7 mouse cellular contexts compared by ENCODE assay signal in the genomic region with DNA sequence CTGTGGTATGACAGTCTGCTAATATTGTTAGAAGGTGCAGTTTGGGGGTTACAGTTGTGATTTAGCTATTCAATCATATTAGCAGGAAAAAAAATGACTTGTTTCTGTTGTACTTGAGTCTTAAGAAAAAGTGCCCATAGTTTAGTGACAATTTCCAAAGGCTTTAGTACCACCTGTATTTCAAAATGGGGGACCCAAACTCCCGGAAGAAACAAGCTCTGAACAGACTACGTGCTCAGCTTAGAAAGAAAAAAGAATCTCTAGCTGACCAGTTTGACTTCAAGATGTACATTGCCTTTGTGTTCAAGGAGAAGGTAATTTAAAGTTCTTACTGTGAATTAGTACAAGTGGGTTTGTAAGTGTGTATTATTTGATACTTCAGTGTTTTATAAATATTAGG. TPM values are rescaled to one million over a fixed set of nuclear protein-coding genes. Genes with fewer than 3 reads are reported as not detected.
A peak's percentile ranks its signal among the peaks of the same experiment; 100 is the strongest.
DNase-seq lines count a peak whose midpoint lies in the region; ATAC-seq lines count a peak whose summit lies in the region.

No protein-coding gene starts in this region.

- no peaks in the 10 kb centered on the region for H3K27me3 ChIP-seq in lung, embryonic 16.5 days (ENCODE audit: control insufficient read depth, insufficient read depth, low read depth, low read length)
- no peaks in the 10 kb centered on the region for H3K27me3 ChIP-seq in forebrain, embryonic 10.5 days (ENCODE audit: poor library complexity, severe bottlenecking)
- H3K27me3 ChIP-seq in limb, embryonic 11.5 days (ENCODE audit: control insufficient read depth, insufficient read depth, low read length) = no peaks in the 10 kb centered on the region
- no peaks in the 10 kb centered on the region for H3K27me3 ChIP-seq in neural tube, embryonic 15.5 days (replicated peaks)

- ATAC-seq in lung, embryonic 16.5 days (ENCODE audit: low read depth) = no peak
- ATAC-seq in limb, embryonic 11.5 days (ENCODE audit: insufficient number of reproducible peaks, low FRiP score, low TSS enrichment, low read depth) = no peak
- ATAC-seq in neural tube, embryonic 15.5 days (ENCODE audit: low FRiP score) = no peak
- ATAC-seq in erythroid progenitor cell, adult 5-6 weeks (replicated peaks; ENCODE audit: low FRiP score, poor library complexity, severe bottlenecking) = no peak

- no peaks in the 10 kb centered on the region for H3K9me3 ChIP-seq in lung, embryonic 16.5 days (ENCODE audit: control insufficient read depth, low read length)
- H3K9me3 ChIP-seq in forebrain, embryonic 10.5 days = no peaks in the 10 kb centered on the region
- no peaks in the 10 kb centered on the region for H3K9me3 ChIP-seq in limb, embryonic 11.5 days (ENCODE audit: control insufficient read depth, low read length)
- H3K9me3 ChIP-seq in neural tube, embryonic 15.5 days (replicated peaks) = no peaks in the 10 kb centered on the region

- no peak for DNase-seq in lung, postnatal 4 days
- no peak for DNase-seq in forebrain, embryonic 10.5 days (ENCODE audit: extremely low spot score, low spot score)
- DNase-seq in limb, embryonic 11.5 days (ENCODE audit: low spot score) = no peak
- no peak for DNase-seq in spleen, adult 18-20 months

- peaks cover 6% of the 10 kb centered on the region for H3K4me1 ChIP-seq in lung, embryonic 16.5 days (replicated peaks; ENCODE audit: control insufficient read depth, insufficient read depth, low read length)
- peaks cover 37% of the 10 kb centered on the region for H3K4me1 ChIP-seq in forebrain, embryonic 10.5 days
- peaks cover 5% of the 10 kb centered on the region; the same call in 1 of the 2 replicates for H3K4me1 ChIP-seq in limb, embryonic 11.5 days (ENCODE audit: control insufficient read depth, insufficient read depth, low read length)
- peaks cover 32% of the 10 kb centered on the region for H3K4me1 ChIP-seq in neural tube, embryonic 15.5 days

- H3K4me2 ChIP-seq in lung, embryonic 16.5 days (ENCODE audit: low read depth, low read length) = peak overlapping the region; percentile 69
- H3K4me2 ChIP-seq in limb, embryonic 11.5 days (ENCODE audit: low read depth, severe bottlenecking) = peak overlapping the region; percentile 91
- H3K4me2 ChIP-seq in neural tube, embryonic 15.5 days = peak overlapping the region; percentile 86

- no peak overlapping the region for H3K27ac ChIP-seq in lung, embryonic 16.5 days (ENCODE audit: low read length)
- H3K27ac ChIP-seq in forebrain, embryonic 10.5 days = no peak overlapping the region
- H3K27ac ChIP-seq in limb, embryonic 11.5 days (replicated peaks; ENCODE audit: low read depth, low read length) = no peak overlapping the region
- H3K27ac ChIP-seq in neural tube, embryonic 15.5 days (replicated peaks) = no peak overlapping the region

- H3K4me3 ChIP-seq in lung, embryonic 16.5 days (ENCODE audit: low read length) = peak overlapping the region; percentile 93
- H3K4me3 ChIP-seq in forebrain, embryonic 10.5 days = peak overlapping the region; percentile 99
- peak overlapping the region; percentile 98 for H3K4me3 ChIP-seq in limb, embryonic 11.5 days (ENCODE audit: low read depth, low read length)
- H3K4me3 ChIP-seq in neural tube, embryonic 15.5 days (replicated peaks) = peak overlapping the region; percentile 96

- H3K9ac ChIP-seq in lung, embryonic 16.5 days (ENCODE audit: low read length) = peak overlapping the region; percentile 44; the same call in 1 of the 2 replicates
- H3K9ac ChIP-seq in limb, embryonic 11.5 days (ENCODE audit: low read length) = no peak overlapping the region
- peak overlapping the region; percentile 92; the same call in 1 of the 2 replicates for H3K9ac ChIP-seq in neural tube, embryonic 15.5 days (replicated peaks)

- peaks cover 18% of the 10 kb centered on the region for H3K36me3 ChIP-seq in lung, embryonic 16.5 days (ENCODE audit: control insufficient read depth, insufficient read depth, low read length)
- peaks cover 41% of the 10 kb centered on the region for H3K36me3 ChIP-seq in forebrain, embryonic 10.5 days (replicated peaks)
- peaks cover 5% of the 10 kb centered on the region; the same call in 1 of the 2 replicates for H3K36me3 ChIP-seq in limb, embryonic 11.5 days (ENCODE audit: control insufficient read depth, insufficient read depth, low read length)
- peaks cover 14% of the 10 kb centered on the region for H3K36me3 ChIP-seq in neural tube, embryonic 15.5 days

- 7% methylated on average over 2 of the region's 2 CpGs for WGBS in lung, embryonic 16.5 days
- 51% methylated on average over 2 of the region's 2 CpGs for WGBS in forebrain, embryonic 10.5 days
- 56% methylated on average over 2 of the region's 2 CpGs for WGBS in limb, embryonic 11.5 days
- 23% methylated on average over 2 of the region's 2 CpGs for WGBS in neural tube, embryonic 15.5 days

RNA-seq across cellular contexts. Expression of gene BC005537, which starts 1.7 kb away (rescaled TPM):
- polyA plus RNA-seq in lung, embryonic 16.5 days (2015; fragmentation: Nextera tagmentation; extraction: Ambion mirVana) = 12.7 and 16.1 TPM in 2 replicates
- 11.4 TPM in 2 replicates for polyA plus RNA-seq in forebrain, embryonic 10.5 days (2016; fragmentation: Nextera tagmentation; extraction: Ambion mirVana)
- 18.4 and 20.4 TPM in 2 replicates for polyA plus RNA-seq in limb, embryonic 11.5 days (2014; fragmentation: Nextera tagmentation; extraction: Ambion mirVana)
- polyA plus RNA-seq in neural tube, embryonic 15.5 days (2015; fragmentation: Nextera tagmentation; extraction: Ambion mirVana) = 16.0 and 20.0 TPM in 2 replicates
- total RNA-seq in erythroid progenitor cell, adult 5-6 weeks (2015; ENCODE audit: low replicate concordance) = 101 and 125 TPM in 2 replicates
- 68.5 and 78.0 TPM in 2 replicates for total RNA-seq in erythroid progenitor cell, adult 5-6 weeks (2017; ENCODE audit: low replicate concordance)

RNA-seq across cellular contexts. Expression of gene Acot13, which starts 28.1 kb away (rescaled TPM):
- 68.7 and 74.2 TPM in 2 replicates for polyA plus RNA-seq in lung, embryonic 16.5 days (2015; fragmentation: Nextera tagmentation; extraction: Ambion mirVana)
- polyA plus RNA-seq in forebrain, embryonic 10.5 days (2016; fragmentation: Nextera tagmentation; extraction: Ambion mirVana) = 61.7 TPM in 2 replicates
- polyA plus RNA-seq in limb, embryonic 11.5 days (2014; fragmentation: Nextera tagmentation; extraction: Ambion mirVana) = 71.1 and 71.4 TPM in 2 replicates
- polyA plus RNA-seq in neural tube, embryonic 15.5 days (2015; fragmentation: Nextera tagmentation; extraction: Ambion mirVana) = 56.1 and 63.4 TPM in 2 replicates
- 18.0 and 24.1 TPM in 2 replicates for total RNA-seq in erythroid progenitor cell, adult 5-6 weeks (2015; ENCODE audit: low replicate concordance)
- total RNA-seq in erythroid progenitor cell, adult 5-6 weeks (2017; ENCODE audit: low replicate concordance) = 22.7 and 26.2 TPM in 2 replicates

RNA-seq across cellular contexts. Expression of gene Tdp2, which starts 28.3 kb away (rescaled TPM):
- polyA plus RNA-seq in lung, embryonic 16.5 days (2015; fragmentation: Nextera tagmentation; extraction: Ambion mirVana) = 45.8 and 52.7 TPM in 2 replicates
- 80.2 and 82.4 TPM in 2 replicates for polyA plus RNA-seq in forebrain, embryonic 10.5 days (2016; fragmentation: Nextera tagmentation; extraction: Ambion mirVana)
- 73.7 and 79.4 TPM in 2 replicates for polyA plus RNA-seq in limb, embryonic 11.5 days (2014; fragmentation: Nextera tagmentation; extraction: Ambion mirVana)
- polyA plus RNA-seq in neural tube, embryonic 15.5 days (2015; fragmentation: Nextera tagmentation; extraction: Ambion mirVana) = 30.7 and 35.8 TPM in 2 replicates
- total RNA-seq in erythroid progenitor cell, adult 5-6 weeks (2015; ENCODE audit: low replicate concordance) = 40.0 and 51.6 TPM in 2 replicates
- total RNA-seq in erythroid progenitor cell, adult 5-6 weeks (2017; ENCODE audit: low replicate concordance) = 22.4 and 54.9 TPM in 2 replicates

RNA-seq across cellular contexts. Expression of gene Gmnn, which starts 41.5 kb away (rescaled TPM):
- polyA plus RNA-seq in lung, embryonic 16.5 days (2015; fragmentation: Nextera tagmentation; extraction: Ambion mirVana) = 103 and 110 TPM in 2 replicates
- 208 TPM in 2 replicates for polyA plus RNA-seq in forebrain, embryonic 10.5 days (2016; fragmentation: Nextera tagmentation; extraction: Ambion mirVana)
- polyA plus RNA-seq in limb, embryonic 11.5 days (2014; fragmentation: Nextera tagmentation; extraction: Ambion mirVana) = 151 and 169 TPM in 2 replicates
- polyA plus RNA-seq in neural tube, embryonic 15.5 days (2015; fragmentation: Nextera tagmentation; extraction: Ambion mirVana) = 16.5 and 39.5 TPM in 2 replicates
- 289 and 378 TPM in 2 replicates for total RNA-seq in erythroid progenitor cell, adult 5-6 weeks (2015; ENCODE audit: low replicate concordance)
- total RNA-seq in erythroid progenitor cell, adult 5-6 weeks (2017; ENCODE audit: low replicate concordance) = 180 and 322 TPM in 2 replicates

RNA-seq across cellular contexts. Expression of gene D130043K22Rik, which starts 41.7 kb away (rescaled TPM):
- polyA plus RNA-seq in lung, embryonic 16.5 days (2015; fragmentation: Nextera tagmentation; extraction: Ambion mirVana) = 0.20 and 0.21 TPM in 2 replicates
- polyA plus RNA-seq in forebrain, embryonic 10.5 days (2016; fragmentation: Nextera tagmentation; extraction: Ambion mirVana) = 0.17 and 0.43 TPM in 2 replicates
- polyA plus RNA-seq in limb, embryonic 11.5 days (2014; fragmentation: Nextera tagmentation; extraction: Ambion mirVana) = 0.09 and 0.11 TPM in 2 replicates
- 6.4 and 7.7 TPM in 2 replicates for polyA plus RNA-seq in neural tube, embryonic 15.5 days (2015; fragmentation: Nextera tagmentation; extraction: Ambion mirVana)
- not detected in 2 replicates for total RNA-seq in erythroid progenitor cell, adult 5-6 weeks (2015; ENCODE audit: low replicate concordance)
- total RNA-seq in erythroid progenitor cell, adult 5-6 weeks (2017; ENCODE audit: low replicate concordance) = not detected in 2 replicates
